Mouse (Mus musculus): ENCODE data around the gene 9130019O22Rik. TPM values are rescaled to one million over a fixed set of nuclear protein-coding genes. Genes with fewer than 3 reads are reported as not detected.

The 9130019O22Rik gene
- total RNA-seq (2023), result 4.7 TPM

DNA sequence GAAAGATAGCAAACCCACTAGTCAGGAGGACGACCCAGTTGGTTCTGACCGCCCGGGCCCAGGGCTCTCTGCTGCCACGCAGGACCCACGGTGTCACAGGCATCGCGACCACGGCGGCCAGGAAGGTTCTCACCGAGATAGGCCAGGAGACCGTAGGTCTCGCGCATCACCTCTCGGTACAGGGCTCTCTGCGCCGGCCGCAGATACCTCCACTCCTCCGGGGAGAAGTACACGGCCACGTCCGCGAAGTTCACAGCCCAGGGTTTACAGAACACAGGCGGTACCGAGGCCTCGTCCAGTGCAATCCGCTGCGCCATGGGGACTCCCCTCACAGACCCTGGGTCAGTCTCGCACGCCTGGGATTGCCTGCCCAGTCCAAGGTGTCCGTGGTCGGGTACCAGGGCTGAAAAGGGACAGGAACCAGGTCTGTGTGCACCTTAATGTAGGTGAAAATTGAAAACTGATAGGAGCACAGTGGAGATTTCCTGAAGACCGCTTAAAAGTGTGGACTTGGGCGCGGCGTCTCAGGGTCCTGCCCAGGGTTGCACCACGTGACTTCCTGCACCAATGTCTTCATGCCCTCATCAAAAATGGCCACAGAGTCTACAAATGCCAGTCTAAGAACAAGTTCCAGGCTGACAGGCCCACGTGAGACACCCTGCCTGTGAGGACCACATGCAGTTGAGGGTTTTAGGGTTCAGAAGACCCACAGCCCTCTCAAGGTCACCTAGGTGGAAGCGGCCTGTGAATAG, at the start of gene 9130019O22Rik:
9130019O22Rik (minus strand) TSS at position 526 of the 752 bp plus-strand sequence.

GRCm38 (mm10) chr7:127421388-127422191, 34.6 kb upstream of the 9130019O22Rik start, which contains the start of gene Zfp688:
Gene Zfp688, minus strand, starts transcription at chr7:127422068.

GRCm38 (mm10) chr7:127406002-127406987, 19.3 kb upstream of the 9130019O22Rik start, which contains the start of gene Zfp764:
Gene Zfp764, minus strand, starts transcription at chr7:127406822.

GRCm38 (mm10) chr7:127393157-127393943, 6.4 kb upstream of the 9130019O22Rik start, which contains the start of gene E430018J23Rik:
Gene E430018J23Rik, minus strand, starts transcription at chr7:127393629.

GRCm38 (mm10) chr7:127375271-127376245, 11.4 kb downstream of the 9130019O22Rik start, which contains the start of gene Zfp747:
Gene Zfp747, minus strand, starts transcription at chr7:127376050.

DNA sequence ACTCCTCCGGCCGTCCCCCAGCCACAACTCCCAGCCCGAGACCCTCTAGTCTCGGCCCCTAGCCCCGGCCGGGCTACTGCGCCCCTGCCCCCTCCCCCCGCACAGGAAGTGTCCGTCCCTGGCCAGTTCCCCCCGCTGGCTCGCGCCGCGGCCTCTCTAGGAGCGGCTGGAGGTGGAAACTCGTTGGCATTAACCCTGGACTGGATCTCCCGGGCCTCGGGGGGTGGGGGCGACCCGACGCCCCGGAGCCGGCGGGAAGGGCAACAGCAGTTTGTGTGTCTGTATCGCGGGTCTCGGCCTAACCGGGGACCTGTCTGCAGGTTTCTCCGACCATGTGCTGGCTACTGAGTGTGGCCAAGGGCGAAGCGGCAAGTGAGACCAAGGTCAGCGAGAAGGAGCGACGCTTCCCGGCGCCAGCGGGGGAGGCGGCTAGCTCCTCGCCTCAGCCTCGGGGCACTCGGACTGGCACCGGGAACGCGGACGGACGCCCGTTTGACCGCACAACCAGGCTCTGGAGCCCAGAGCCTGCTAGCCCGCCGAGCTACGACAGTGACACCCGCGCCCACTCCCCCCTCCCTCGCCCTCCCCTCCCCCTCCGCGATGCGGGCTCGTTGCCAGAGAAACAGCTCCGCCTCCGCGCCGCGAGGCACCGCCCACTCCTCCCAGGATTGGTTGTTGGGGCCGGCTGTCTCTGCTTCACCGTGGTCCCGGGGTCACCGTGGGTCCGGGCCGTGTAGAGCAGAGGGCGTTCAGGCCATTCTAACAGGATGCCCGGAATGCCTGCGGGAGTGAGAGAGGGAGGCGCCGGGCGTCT, 41.2 kb downstream of the 9130019O22Rik start, which contains the start of gene Zfp768:
Zfp768 (minus strand) TSS at position 78 of the 814 bp plus-strand sequence.

Other genes with a start within 250 kb of the 9130019O22Rik start
- 334 TPM for gene Spn, start 249.3 kb downstream of the 9130019O22Rik start, total RNA-seq (2023)
- 71.0 TPM for gene Cd2bp2, start 191.1 kb downstream of the 9130019O22Rik start, total RNA-seq (2023)
- 42.1 TPM for gene Tbc1d10b, start 178.7 kb downstream of the 9130019O22Rik start, total RNA-seq (2023)
- gene Mylpf, start 178.3 kb downstream of the 9130019O22Rik start, total RNA-seq (2023), result 19.4 TPM
- 9.7 TPM for gene Zfp553, start 154.1 kb downstream of the 9130019O22Rik start, total RNA-seq (2023)
- gene Sept1, start 154.0 kb downstream of the 9130019O22Rik start, total RNA-seq (2023), result 620 TPM
- 16.4 TPM for gene Zfp771, start 142.9 kb downstream of the 9130019O22Rik start, total RNA-seq (2023)
- gene Dctpp1, start 126.5 kb downstream of the 9130019O22Rik start, total RNA-seq (2023), result 8.0 TPM
- 23.0 TPM for gene Sephs2, start 113.1 kb downstream of the 9130019O22Rik start, total RNA-seq (2023)
- gene Itgal, start 90.9 kb downstream of the 9130019O22Rik start, total RNA-seq (2023), result 193 TPM
- gene Zfp768, start 41.6 kb downstream of the 9130019O22Rik start, total RNA-seq (2023), result 0.21 TPM
- gene Zfp747, start 11.1 kb downstream of the 9130019O22Rik start, total RNA-seq (2023), result 23.2 TPM
- gene E430018J23Rik, start 6.5 kb upstream of the 9130019O22Rik start, total RNA-seq (2023), result 14.9 TPM
- 12.5 TPM for gene Zfp764, start 19.7 kb upstream of the 9130019O22Rik start, total RNA-seq (2023)
- 14.6 TPM for gene Zfp688, start 34.9 kb upstream of the 9130019O22Rik start, total RNA-seq (2023)
- 9.8 TPM for gene Zfp689, start 62.0 kb upstream of the 9130019O22Rik start, total RNA-seq (2023)
- gene Prr14, start 72.4 kb upstream of the 9130019O22Rik start, total RNA-seq (2023), result 129 TPM
- 195 TPM for gene Fbrs, start 92.0 kb upstream of the 9130019O22Rik start, total RNA-seq (2023)
- gene Srcap, start 124.8 kb upstream of the 9130019O22Rik start, total RNA-seq (2023), result 267 TPM
- gene Gm42715, start 132.4 kb upstream of the 9130019O22Rik start, total RNA-seq (2023), result 40.4 TPM
- 10.0 TPM for gene Tmem265, start 174.2 kb upstream of the 9130019O22Rik start, total RNA-seq (2023)
- gene Phkg2, start 186.2 kb upstream of the 9130019O22Rik start, total RNA-seq (2023), result 139 TPM
- gene Ccdc189, start 201.4 kb upstream of the 9130019O22Rik start, total RNA-seq (2023), result 0.38 TPM
- gene Rnf40, start 201.6 kb upstream of the 9130019O22Rik start, total RNA-seq (2023), result 138 TPM
- gene Zfp629, start 228.6 kb upstream of the 9130019O22Rik start, total RNA-seq (2023), result 2.9 TPM

All from CD4-positive naive resting alpha-beta T cell, adult 76 days (primary cell).